Mouse (Mus musculus) cerebellum, postnatal 4 days (tissue): ENCODE data around the gene Aamp.

Source experiments
- DNase-seq, 2 experiments: peaks; one replicate each; pipeline ENCODE4 v3.0.0; 2022; ENCODE audit warnings: low spot score in 2 of 2, mixed read lengths in 1 of 2

The Aamp gene

GRCm38 (mm10) chr1:74281886-74282285 lies 2.7 kb downstream of the Aamp start:
- DNase-seq = no peak

GRCm38 (mm10) chr1:74281372-74281771 lies 3.2 kb downstream of the Aamp start:
- no peak for DNase-seq

GRCm38 (mm10) chr1:74280591-74281325 lies 3.8 kb downstream of the Aamp start:
- no peak for DNase-seq

- DNase-seq = no peak
These were observed 5.5 kb downstream of the Aamp start for GRCm38 (mm10) chr1:74278988-74279387.

GRCm38 (mm10) chr1:74278538-74278937 lies 6.0 kb downstream of the Aamp start, which contains the start of gene Gpbar1:
Gene Gpbar1 (plus strand): TSS chr1:74278550.
- no peak for DNase-seq

GRCm38 (mm10) chr1:74277883-74278537 lies 6.5 kb downstream of the Aamp start:
- DNase-seq = no peak

GRCm38 (mm10) chr1:74277041-74277440 lies 7.5 kb downstream of the Aamp start:
- DNase-seq = no peak

GRCm38 (mm10) chr1:74275015-74275414 lies 9.5 kb downstream of the Aamp start:
- no peak for DNase-seq

GRCm38 (mm10) chr1:74271659-74272058 lies 12.9 kb downstream of the Aamp start:
- DNase-seq = no peak

GRCm38 (mm10) chr1:74268750-74269149 lies 15.8 kb downstream of the Aamp start:
- no peak for DNase-seq

GRCm38 (mm10) chr1:74262510-74262909 lies 22.0 kb downstream of the Aamp start:
- DNase-seq = no peak

GRCm38 (mm10) chr1:74256782-74257181 lies 27.8 kb downstream of the Aamp start:
- DNase-seq = no peak

GRCm38 (mm10) chr1:74255704-74256345 lies 28.7 kb downstream of the Aamp start:
- DNase-seq = no peak

GRCm38 (mm10) chr1:74250096-74250495 lies 34.4 kb downstream of the Aamp start:
- DNase-seq = no peak

- DNase-seq = no peak
These were observed 35.1 kb downstream of the Aamp start for GRCm38 (mm10) chr1:74249331-74249980.

- no peak for DNase-seq
These were observed 35.7 kb downstream of the Aamp start for GRCm38 (mm10) chr1:74248799-74249198.

- DNase-seq = no peak
These were observed 39.0 kb downstream of the Aamp start for GRCm38 (mm10) chr1:74245525-74245924.

- no peak for DNase-seq
These were observed 43.7 kb downstream of the Aamp start for GRCm38 (mm10) chr1:74240832-74241231.

- DNase-seq = no peak
These were observed 44.2 kb downstream of the Aamp start for GRCm38 (mm10) chr1:74240311-74240710.

- no peak for DNase-seq
These were observed 44.9 kb downstream of the Aamp start for GRCm38 (mm10) chr1:74239618-74240017.

- no peak for DNase-seq
These were observed 45.4 kb downstream of the Aamp start for GRCm38 (mm10) chr1:74239162-74239561.

GRCm38 (mm10) chr1:74238136-74238535 lies 46.4 kb downstream of the Aamp start:
- DNase-seq = no peak
